Mouse (Mus musculus): ENCODE measurements around the gene Slc24a2.

- TF ChIP-seq GATA1 (IDR thresholded peaks at IDR 0.05; ENCODE audit: low read length) (no peak), TAL1 (IDR thresholded peaks at IDR 0.05; ENCODE audit: low read length) (no peak)
Observed at GRCm38 (mm10) chr4:86987846-86988245, 242.4 kb downstream of the Slc24a2 start.

All from erythroblast, embryonic 14.5 days (primary cell).